Mouse (Mus musculus): ENCODE data around the gene Mbl1.

GRCm38 (mm10) chr14:41189496-41189895 lies 38.2 kb downstream of the Mbl1 start:
- no peak for TF ChIP-seq CTCF (IDR thresholded peaks at IDR 0.05; ENCODE audit: low read depth)
- TF ChIP-seq EP300 (IDR thresholded peaks at IDR 0.05; ENCODE audit: low read depth): no peak
